Mouse (Mus musculus) urinary bladder, postnatal 25 days (tissue): ENCODE measurements around the gene Clec3b.

Source experiments
- DNase-seq: peaks from one replicate; pipeline ENCODE4 v3.0.0; 2022; ENCODE audit warnings: low spot score

Gene Clec3b

GRCm38 (mm10) chr9:123153121-123153520 lies 2.4 kb downstream of the Clec3b start:
- no peak for DNase-seq

- peak; percentile 64 for DNase-seq
Observed at GRCm38 (mm10) chr9:123156910-123157361, 6.2 kb downstream of the Clec3b start.

- no peak for DNase-seq
Observed at GRCm38 (mm10) chr9:123157699-123158098, 7.0 kb downstream of the Clec3b start.

- DNase-seq = no peak
Observed at GRCm38 (mm10) chr9:123158125-123158836, 7.5 kb downstream of the Clec3b start.

GRCm38 (mm10) chr9:123159330-123159729 lies 8.6 kb downstream of the Clec3b start:
- DNase-seq = peak; percentile 65

- no peak for DNase-seq
Observed at GRCm38 (mm10) chr9:123161792-123162191, 11.0 kb downstream of the Clec3b start.

GRCm38 (mm10) chr9:123162985-123163694 lies 12.4 kb downstream of the Clec3b start:
- no peak for DNase-seq

- no peak for DNase-seq
Observed at GRCm38 (mm10) chr9:123165781-123166443, 15.2 kb downstream of the Clec3b start.

- no peak for DNase-seq
Observed at GRCm38 (mm10) chr9:123173760-123174159, 23.0 kb downstream of the Clec3b start.

GRCm38 (mm10) chr9:123174356-123174755 lies 23.6 kb downstream of the Clec3b start:
- DNase-seq = no peak

GRCm38 (mm10) chr9:123177380-123178048 lies 26.8 kb downstream of the Clec3b start:
- DNase-seq = no peak

GRCm38 (mm10) chr9:123180003-123180402 lies 29.3 kb downstream of the Clec3b start:
- DNase-seq = no peak

- no peak for DNase-seq
Observed at GRCm38 (mm10) chr9:123183226-123183625, 32.5 kb downstream of the Clec3b start.

- DNase-seq = no peak
Observed at GRCm38 (mm10) chr9:123185546-123185945, 34.8 kb downstream of the Clec3b start.

- no peak for DNase-seq
Observed at GRCm38 (mm10) chr9:123186151-123186550, 35.4 kb downstream of the Clec3b start.

- no peak for DNase-seq
Observed at GRCm38 (mm10) chr9:123187589-123187988, 36.8 kb downstream of the Clec3b start.

GRCm38 (mm10) chr9:123188271-123188670 lies 37.5 kb downstream of the Clec3b start:
- no peak for DNase-seq

- DNase-seq = no peak
Observed at GRCm38 (mm10) chr9:123200116-123200515, 49.4 kb downstream of the Clec3b start.

GRCm38 (mm10) chr9:123206526-123206925 lies 55.8 kb downstream of the Clec3b start:
- no peak for DNase-seq

GRCm38 (mm10) chr9:123206948-123207347 lies 56.2 kb downstream of the Clec3b start:
- DNase-seq = peak; percentile 48
